Mouse (Mus musculus) heart, postnatal 0 days (tissue): ENCODE data around the gene Wnt9b. TPM values are rescaled to one million over a fixed set of nuclear protein-coding genes. Genes with fewer than 3 reads are reported as not detected.
"Not testable (repeated sequence)": the region's sequence is repeated elsewhere in the genome, so short reads cannot be mapped to it uniquely, and the experiment has no call there.

Experiments
- ATAC-seq: fragments of 200-750 bp; cut with Nextera tagmentation; 2 replicates; pipeline ENCODE4 v1.8.0; 2017; ENCODE audit warnings: low read depth, moderate number of reproducible peaks, moderate library complexity; ENCODE audit not compliant: insufficient read depth
- DNase-seq: peaks from one replicate; pipeline ENCODE4 v3.0.0-alpha.2; 2016; ENCODE audit warnings: low spot score
- H3K27ac ChIP-seq: fragments of 300-500 bp; sonication (generic); 2 replicates; pipeline ENCODE4 v1.5.1; 2014; ENCODE audit warnings: low read depth, mild to moderate bottlenecking
- H3K27me3 ChIP-seq: fragments of 300-500 bp; sonication (generic); 2 replicates; pipeline ENCODE4 v1.6.1; 2014; ENCODE audit warnings: low read length, mixed read lengths; ENCODE audit not compliant: control insufficient read depth, insufficient read depth
- H3K36me3 ChIP-seq: fragments of 300-500 bp; sonication (generic); replicated peaks from 2 replicates; pipeline ENCODE4 v1.6.1; 2014; ENCODE audit warnings: low read length, mixed read lengths; ENCODE audit not compliant: control insufficient read depth, insufficient read depth
- H3K4me1 ChIP-seq: fragments of 300-500 bp; sonication (generic); 2 replicates; pipeline ENCODE4 v1.6.1; 2014; ENCODE audit warnings: antibody characterized with exemption; ENCODE audit not compliant: control insufficient read depth, insufficient read depth
- H3K4me2 ChIP-seq: fragments of 300-500 bp; sonication (generic); 2 replicates; pipeline ENCODE4 v1.6.1; 2014; ENCODE audit warnings: low read depth, mild to moderate bottlenecking, low read length, moderate library complexity
- H3K4me3 ChIP-seq: fragments of 300-500 bp; sonication (generic); 2 replicates; pipeline ENCODE4 v1.5.1; 2014; ENCODE audit warnings: low read depth, low read length
- H3K9ac ChIP-seq: fragments of 300-500 bp; sonication (generic); replicated peaks from 2 replicates; pipeline ENCODE4 v1.6.1; 2014; ENCODE audit warnings: low read depth, low read length, mixed read lengths
- H3K9me3 ChIP-seq: fragments of 300-500 bp; sonication (generic); replicated peaks from 2 replicates; pipeline ENCODE4 v1.6.1; 2016; ENCODE audit warnings: low read length; ENCODE audit not compliant: control insufficient read depth
- CTCF ChIP-seq: IDR thresholded peaks from 2 replicates; pipeline ENCODE4 v1.5.1; 2016; ENCODE audit warnings: antibody characterized with exemption, control low read depth, low read depth
- EP300 ChIP-seq: IDR thresholded peaks from 2 replicates; pipeline ENCODE4 v1.6.1; 2016; ENCODE audit warnings: antibody characterized with exemption, low read depth
- WGBS: fragments of 180-500 bp; shearing (Covaris S2); extraction: QIAGEN DNeasy Blood & Tissue Kit; methylation state at CpG from one replicate; pipeline ENCODE4 v1.1.7; 2014; 5-methylcytosine and 5-hydroxymethylcytosine counted together
- polyA plus RNA-seq: library from polyadenylated mRNA; unstranded; fragments of >200 nt; fragmentation: Nextera tagmentation; extraction: Ambion mirVana; gene quantifications from 2 replicates; pipeline ENCODE4 v1.2.1, GENCODE M21; 2015
- total RNA-seq: library from RNA; depleted of rRNA; stranded (reverse); fragments of >200 nt; gene quantifications from 2 replicates; pipeline ENCODE4 v1.2.3, GENCODE M21; 2014; ENCODE audit warnings: low replicate concordance

Gene Wnt9b
- total and polyA plus RNA-seq, 2 experiments from 2014 or later: 0.59 to 0.92 TPM

DNA sequence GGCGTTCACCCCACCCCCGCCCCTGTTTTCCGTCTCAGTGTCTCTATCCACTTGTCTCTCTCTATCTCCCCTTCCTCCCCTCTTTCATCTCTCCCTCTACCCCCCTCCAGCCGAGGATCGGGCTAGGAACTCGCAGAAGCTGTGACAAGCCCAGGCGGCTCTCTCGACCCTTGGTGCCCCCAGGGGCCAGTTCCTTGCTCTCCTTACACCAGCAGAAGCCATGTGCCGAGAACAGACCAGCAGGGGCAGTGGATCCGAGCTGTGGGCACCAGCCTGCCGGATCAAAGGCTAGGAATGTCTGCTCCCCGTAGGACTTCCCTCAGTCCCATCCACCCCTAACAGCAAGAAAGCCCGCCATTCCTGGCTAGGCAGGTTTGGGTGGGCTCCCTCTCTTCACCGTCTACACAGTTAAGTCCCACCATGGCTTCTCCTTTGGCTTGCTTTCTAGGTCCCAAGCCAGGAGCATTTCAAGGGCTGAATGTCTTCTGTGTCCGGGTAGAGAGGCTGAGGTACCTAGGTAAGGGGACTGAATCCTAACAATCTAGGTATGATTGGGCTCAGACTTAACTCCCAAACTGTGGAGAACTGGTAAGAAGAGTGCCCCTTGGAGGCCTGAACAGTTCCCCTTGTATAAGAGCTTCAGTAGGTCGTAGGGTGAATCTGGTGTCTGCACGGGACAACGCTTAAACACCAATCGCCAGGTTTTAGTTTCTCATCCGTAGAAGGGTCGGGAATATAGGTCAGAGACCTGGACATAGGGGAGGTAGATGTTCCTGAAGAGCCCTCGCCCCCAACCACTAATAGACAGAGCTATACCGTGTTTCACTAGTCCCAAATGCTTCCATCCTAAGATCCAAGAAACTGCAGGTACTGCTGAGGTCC is 23.1 kb upstream of the Wnt9b start:
- 0 out of 2 replicates have a peak overlapping the region, but pooled peaks have one; percentile 22 for H3K4me3 ChIP-seq
- WGBS: under 1% methylated on average over 23 of the region's 23 CpGs
- no peak for ATAC-seq
- H3K36me3 ChIP-seq: no peaks in the 10 kb centered on the region
- H3K9me3 ChIP-seq: no peaks in the 10 kb centered on the region
- DNase-seq: no peak
- H3K27me3 ChIP-seq: peaks cover 97% of the 10 kb centered on the region
- H3K27ac ChIP-seq: no peak overlapping the region
- no peak overlapping the region for H3K9ac ChIP-seq
- 0 out of 2 replicates have a peak overlapping the region, but pooled peaks have one; percentile 36 for H3K4me2 ChIP-seq
- H3K4me1 ChIP-seq: no peaks in the 10 kb centered on the region
- TF ChIP-seq CTCF (no peak), EP300 (no peak)

DNA sequence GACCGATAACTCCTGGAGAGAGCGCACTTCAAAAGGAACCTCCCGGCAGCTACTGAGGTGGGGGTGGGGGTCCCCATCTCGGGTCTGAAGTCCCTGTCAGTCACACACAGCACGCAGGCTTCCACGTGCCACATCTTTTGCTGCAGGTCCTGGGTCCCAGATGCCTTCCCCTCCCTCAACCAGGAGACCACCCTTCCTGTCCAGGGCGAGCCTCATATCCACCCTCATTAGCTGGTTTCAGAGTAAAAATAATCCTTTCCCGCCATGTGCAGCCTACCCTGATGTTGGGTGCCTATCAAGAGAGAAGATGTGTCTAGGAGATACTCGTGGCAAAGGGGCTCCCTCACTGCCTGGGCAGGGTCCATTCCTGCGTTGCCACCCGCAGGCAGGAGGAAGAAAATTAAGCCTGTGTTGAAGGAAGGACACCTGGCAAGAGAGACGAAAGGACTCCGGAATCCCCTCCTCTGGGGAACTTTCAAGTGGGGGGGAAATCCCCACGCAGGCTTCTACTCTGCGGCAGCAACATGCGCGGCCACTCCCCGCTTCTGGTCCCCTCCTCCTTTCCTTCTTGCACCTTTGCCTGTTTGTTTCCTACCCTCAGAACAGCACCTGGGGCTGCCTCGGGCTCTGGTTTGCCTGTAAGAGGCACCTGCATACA is 21.7 kb upstream of the Wnt9b start:
- H3K36me3 ChIP-seq: no peaks in the 10 kb centered on the region
- no peak overlapping the region for H3K4me2 ChIP-seq
- DNase-seq: no peak
- H3K4me3 ChIP-seq: no peak overlapping the region
- H3K9me3 ChIP-seq: no peaks in the 10 kb centered on the region
- no peak for ATAC-seq
- TF ChIP-seq EP300 (no peak), CTCF (no peak)
- no peak overlapping the region for H3K9ac ChIP-seq
- peaks cover 83% of the 10 kb centered on the region for H3K27me3 ChIP-seq
- H3K27ac ChIP-seq: no peak overlapping the region
- no peaks in the 10 kb centered on the region for H3K4me1 ChIP-seq
- 1% methylated on average over 19 of the region's 19 CpGs for WGBS

DNA sequence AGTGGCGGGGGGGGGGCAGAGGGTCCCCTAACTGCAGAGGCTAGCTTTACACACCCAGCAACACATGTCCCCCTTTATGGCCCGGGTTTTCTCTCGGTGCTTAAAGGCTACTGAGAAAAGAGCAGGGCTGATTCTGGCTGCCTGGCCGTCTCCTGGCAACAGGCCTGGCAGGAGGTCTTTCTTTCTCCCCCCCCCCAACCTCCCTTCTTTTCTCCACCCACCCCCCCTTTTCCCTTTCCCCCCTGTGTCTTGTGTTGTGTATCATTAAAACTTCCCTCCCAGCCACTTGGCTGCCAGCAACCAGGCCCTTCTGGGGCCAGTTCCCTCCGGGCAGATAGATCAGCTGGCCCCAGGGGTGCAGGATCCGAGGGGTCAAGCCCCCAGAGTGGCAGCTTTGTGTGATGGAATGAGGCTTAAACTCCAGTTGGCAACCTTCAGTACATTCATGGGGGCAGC is 16.0 kb upstream of the Wnt9b start:
- WGBS: 16% methylated on average over 6 of the region's 6 CpGs
- no peak for TF ChIP-seq CTCF
- TF ChIP-seq EP300: no peak
- no peak for ATAC-seq

DNA sequence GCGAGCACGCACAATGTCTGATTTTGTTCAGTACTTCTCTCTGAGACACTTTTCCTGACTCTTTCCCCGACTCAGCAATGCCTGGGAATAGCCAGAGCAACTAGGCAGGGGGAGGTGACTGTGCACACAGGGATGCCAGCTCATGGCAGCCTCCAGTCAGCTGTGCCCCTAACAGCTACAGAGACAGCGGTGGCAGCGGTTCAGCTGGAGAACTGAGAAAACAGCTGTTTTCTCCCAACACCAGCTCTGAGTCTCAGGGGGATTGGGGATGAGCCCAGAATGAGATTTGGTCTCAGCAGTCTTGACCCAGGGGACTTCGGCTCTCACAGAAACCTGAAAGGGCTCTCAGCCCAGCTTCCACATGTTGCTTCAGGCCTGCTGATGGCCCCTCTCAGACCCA is 15.0 kb upstream of the Wnt9b start:
- peaks cover 19% of the 10 kb centered on the region for H3K27me3 ChIP-seq
- no peak for TF ChIP-seq CTCF

More for the DNA sequence above, 16.0 kb upstream of the Wnt9b start:
- Histone ChIP-seq H3K27me3 (peaks cover 29% of the 10 kb centered on the region), H3K4me2 (no peak overlapping the region), H3K36me3 (no peaks in the 10 kb centered on the region), H3K27ac (no peak overlapping the region), H3K4me3 (no peak overlapping the region), H3K9ac (no peak overlapping the region), H3K9me3 (no peaks in the 10 kb centered on the region), H3K4me1 (no peaks in the 10 kb centered on the region)
- no peak for DNase-seq

DNA sequence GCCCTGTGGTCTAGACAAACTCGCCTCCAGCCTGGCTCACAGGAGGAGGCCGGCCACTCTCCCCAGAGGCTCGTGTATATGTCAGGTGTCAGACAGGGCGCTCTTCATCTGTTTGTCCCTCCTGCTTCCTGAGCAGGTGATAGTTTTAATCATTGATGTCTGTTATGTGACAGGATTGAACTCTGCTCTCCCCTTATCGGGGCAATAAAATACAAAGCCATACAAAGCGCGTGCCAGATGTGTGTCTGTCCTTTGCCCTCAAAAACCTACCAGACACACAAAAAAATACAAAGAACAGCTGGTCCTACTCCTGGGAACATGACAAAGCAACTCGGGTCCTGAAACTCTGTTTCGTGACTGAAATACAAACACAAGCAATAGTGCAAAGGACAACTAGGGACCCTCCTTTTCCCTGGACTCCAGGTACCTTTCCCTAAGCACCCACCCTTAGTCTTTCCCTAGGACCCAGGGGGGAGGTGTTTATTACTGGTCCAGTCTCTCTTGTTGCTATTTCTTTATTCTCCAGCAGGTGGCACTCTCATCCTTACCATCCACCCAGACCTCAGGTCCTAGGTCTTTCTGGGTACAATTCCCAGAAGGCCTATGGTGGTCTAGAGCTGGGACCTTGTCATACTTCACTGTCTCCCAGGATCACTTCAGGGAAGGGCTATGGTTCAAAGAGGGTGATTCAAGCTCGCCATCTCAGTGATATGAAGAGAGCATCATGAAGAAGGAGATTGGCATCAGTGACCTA is 14.0 kb upstream of the Wnt9b start:
- peak; percentile 19 for DNase-seq
- H3K4me2 ChIP-seq: no peak overlapping the region
- WGBS: 27% methylated on average over 10 of the region's 10 CpGs
- H3K9ac ChIP-seq: no peak overlapping the region
- TF ChIP-seq CTCF (peak; percentile 81), EP300 (no peak)
- H3K36me3 ChIP-seq: no peaks in the 10 kb centered on the region
- H3K4me3 ChIP-seq: no peak overlapping the region
- H3K27me3 ChIP-seq: peaks cover 9% of the 10 kb centered on the region
- no peaks in the 10 kb centered on the region for H3K4me1 ChIP-seq
- H3K27ac ChIP-seq: no peak overlapping the region
- H3K9me3 ChIP-seq: no peaks in the 10 kb centered on the region
- ATAC-seq: no peak

More for the DNA sequence above, 15.0 kb upstream of the Wnt9b start:
- Histone ChIP-seq H3K4me3 (no peak overlapping the region), H3K4me1 (no peaks in the 10 kb centered on the region), H3K9ac (no peak overlapping the region), H3K9me3 (no peaks in the 10 kb centered on the region), H3K36me3 (no peaks in the 10 kb centered on the region), H3K27ac (no peak overlapping the region), H3K4me2 (no peak overlapping the region)
- ATAC-seq: no peak
- 63% methylated on average over 6 of the region's 6 CpGs for WGBS
- DNase-seq: no peak

DNA sequence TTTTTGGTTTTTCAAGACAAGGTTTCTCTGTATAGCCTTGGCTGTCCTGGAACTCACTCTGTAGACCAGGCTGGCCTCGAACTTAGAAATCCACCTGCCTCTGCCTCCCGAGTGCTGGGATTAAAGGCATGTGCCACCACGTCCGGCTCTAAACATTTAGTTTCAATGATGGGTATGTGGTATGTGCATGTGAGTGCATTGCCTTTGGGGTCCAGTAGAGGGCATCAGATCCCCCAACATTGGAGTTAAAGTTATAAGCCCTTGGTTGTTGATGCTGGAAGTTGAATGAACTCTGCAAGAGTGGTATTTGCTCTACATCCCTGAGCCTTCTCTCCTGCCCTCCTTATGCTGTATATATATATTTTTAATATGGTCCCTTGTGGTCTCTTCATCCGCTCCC is 11.3 kb upstream of the Wnt9b start:
- H3K4me1 ChIP-seq, H3K36me3 ChIP-seq, H3K9me3 ChIP-seq, ATAC-seq, H3K4me2 ChIP-seq, H3K27ac ChIP-seq, H3K4me3 ChIP-seq, H3K9ac ChIP-seq, H3K27me3 ChIP-seq, DNase-seq: not testable (repeated sequence)
- 80% methylated on average over 5 of the region's 5 CpGs for WGBS
